Mouse (Mus musculus) erythroblast, embryonic 14.5 days (primary cell): Measurements from ENCODE around the gene Cdkal1.

ENCODE experiments used
- GATA1 ChIP-seq: IDR thresholded peaks from 2 replicates; pipeline ENCODE4 v1.6.1; 2012; ENCODE audit warnings: low read length, inconsistent platforms, mixed read lengths
- TAL1 ChIP-seq: IDR thresholded peaks from 3 replicates; pipeline ENCODE4 v1.6.1; 2012; ENCODE audit warnings: low read length, inconsistent platforms, mixed read lengths

- no peak for TF ChIP-seq TAL1
- TF ChIP-seq GATA1, result no peak
These were observed 675.6 kb downstream of the Cdkal1 start for GRCm38 (mm10) chr13:29179861-29180260.
